Mouse (Mus musculus): ENCODE data around the gene Fam49a.
"Not testable (repeated sequence)": the region's sequence is repeated elsewhere in the genome, so short reads cannot be mapped to it uniquely, and the experiment has no call there.

DNA sequence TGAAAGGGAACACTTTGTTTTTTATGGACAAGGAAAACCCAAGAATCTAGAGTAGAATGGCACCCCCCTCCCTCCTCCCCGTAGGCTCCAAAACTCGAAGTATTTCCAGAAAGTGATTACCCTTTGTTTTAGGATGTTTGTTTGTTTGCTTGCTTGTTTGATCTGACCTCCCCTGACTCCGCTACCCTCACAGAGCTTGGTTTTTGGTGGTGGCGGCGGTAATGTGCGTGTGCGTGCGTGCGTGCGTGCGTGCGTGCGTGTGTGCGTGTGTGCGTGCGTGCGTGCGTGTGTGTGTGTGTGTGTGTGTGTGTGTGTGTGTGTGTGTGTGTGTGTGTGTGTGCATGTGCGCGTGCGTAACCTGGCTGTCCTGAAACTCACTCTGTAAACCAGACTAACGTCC is 62.3 kb downstream of the Fam49a start:
- not testable (repeated sequence) for TF ChIP-seq POLR2A (IDR thresholded peaks at IDR 0.05; ENCODE audit: borderline replicate concordance, control insufficient read depth, low read depth, low read length); CTCF (IDR thresholded peaks at IDR 0.05; ENCODE audit: control insufficient read depth, insufficient read depth, low read length)
